Mouse (Mus musculus): ENCODE measurements around the gene Polr1b. TPM values are rescaled to one million over a fixed set of nuclear protein-coding genes. Genes with fewer than 3 reads are reported as not detected.

Polr1b gene
- 27.8 and 29.3 TPM in 2 replicates for polyA plus RNA-seq (2012; rRNA removed)

- peak; percentile 92 to 96 for DNase-seq (ENCODE audit: extremely low spot score in 1 of 2, low spot score in 1 of 2)
These were observed at the start of gene Polr1b for GRCm38 (mm10) chr2:129100784-129101310. Gene Polr1b (plus strand): TSS chr2:129100995.

GRCm38 (mm10) chr2:129052451-129052983 lies 48.3 kb upstream of the Polr1b start:
- DNase-seq (ENCODE audit: extremely low spot score in 1 of 2, low spot score in 1 of 2) = no peak

GRCm38 (mm10) chr2:129055741-129056140 lies 45.1 kb upstream of the Polr1b start:
- no peak for DNase-seq (ENCODE audit: extremely low spot score in 1 of 2, low spot score in 1 of 2)

- DNase-seq (ENCODE audit: extremely low spot score in 1 of 2, low spot score in 1 of 2) = peak in 1 of 2 experiments; percentile 26
These were observed 44.2 kb upstream of the Polr1b start for GRCm38 (mm10) chr2:129056597-129056996.

- DNase-seq (ENCODE audit: extremely low spot score in 1 of 2, low spot score in 1 of 2) = no peak
These were observed 43.5 kb upstream of the Polr1b start for GRCm38 (mm10) chr2:129057256-129057655.

- no peak for DNase-seq (ENCODE audit: extremely low spot score in 1 of 2, low spot score in 1 of 2)
These were observed 42.9 kb upstream of the Polr1b start for GRCm38 (mm10) chr2:129057920-129058361.

GRCm38 (mm10) chr2:129061456-129062059 lies 39.2 kb upstream of the Polr1b start:
- no peak for DNase-seq (ENCODE audit: extremely low spot score in 1 of 2, low spot score in 1 of 2)

- peak in 1 of 2 experiments; percentile 69 for DNase-seq (ENCODE audit: extremely low spot score in 1 of 2, low spot score in 1 of 2)
These were observed 35.1 kb upstream of the Polr1b start, which contains the start of gene Ttl for GRCm38 (mm10) chr2:129065437-129066282. Gene Ttl (plus strand): TSS chr2:129065942.

- DNase-seq (ENCODE audit: extremely low spot score in 1 of 2, low spot score in 1 of 2) = peak in 1 of 2 experiments; percentile 78
These were observed 34.5 kb upstream of the Polr1b start for GRCm38 (mm10) chr2:129066326-129066725.

- DNase-seq (ENCODE audit: extremely low spot score in 1 of 2, low spot score in 1 of 2) = no peak
These were observed 30.5 kb upstream of the Polr1b start for GRCm38 (mm10) chr2:129070296-129070695.

GRCm38 (mm10) chr2:129078313-129078712 lies 22.5 kb upstream of the Polr1b start:
- no peak for DNase-seq (ENCODE audit: extremely low spot score in 1 of 2, low spot score in 1 of 2)

GRCm38 (mm10) chr2:129079194-129079593 lies 21.6 kb upstream of the Polr1b start:
- DNase-seq (ENCODE audit: extremely low spot score in 1 of 2, low spot score in 1 of 2) = no peak

- no peak for DNase-seq (ENCODE audit: extremely low spot score in 1 of 2, low spot score in 1 of 2)
These were observed 19.7 kb upstream of the Polr1b start for GRCm38 (mm10) chr2:129081097-129081496.

GRCm38 (mm10) chr2:129083514-129083913 lies 17.3 kb upstream of the Polr1b start:
- DNase-seq (ENCODE audit: extremely low spot score in 1 of 2, low spot score in 1 of 2) = no peak

- DNase-seq (ENCODE audit: extremely low spot score in 1 of 2, low spot score in 1 of 2) = peak in 1 of 2 experiments; percentile 58
These were observed 15.8 kb upstream of the Polr1b start for GRCm38 (mm10) chr2:129084959-129085358.

- DNase-seq (ENCODE audit: extremely low spot score in 1 of 2, low spot score in 1 of 2) = no peak
These were observed 13.3 kb upstream of the Polr1b start for GRCm38 (mm10) chr2:129087520-129087919.

- peak in 1 of 2 experiments; percentile 56 for DNase-seq (ENCODE audit: extremely low spot score in 1 of 2, low spot score in 1 of 2)
These were observed 10.4 kb upstream of the Polr1b start for GRCm38 (mm10) chr2:129090370-129090769.

GRCm38 (mm10) chr2:129092810-129093209 lies 8.0 kb upstream of the Polr1b start:
- DNase-seq (ENCODE audit: extremely low spot score in 1 of 2, low spot score in 1 of 2) = peak; percentile 43 to 47

GRCm38 (mm10) chr2:129093926-129094724 lies 6.7 kb upstream of the Polr1b start:
- DNase-seq (ENCODE audit: extremely low spot score in 1 of 2, low spot score in 1 of 2) = peak; percentile 46 to 72

GRCm38 (mm10) chr2:129112924-129113323 lies 12.1 kb downstream of the Polr1b start:
- no peak for DNase-seq (ENCODE audit: extremely low spot score in 1 of 2, low spot score in 1 of 2)

Measured in frontal cortex, adult 2 months (tissue).